Mouse (Mus musculus) forebrain, embryonic 10.5 days (tissue): ENCODE data around the gene Rprd1b. TPM values are rescaled to one million over a fixed set of nuclear protein-coding genes. Genes with fewer than 3 reads are reported as not detected.
A peak's percentile ranks its signal among the peaks of the same experiment; 100 is the strongest.

Source experiments
- DNase-seq: peaks from one replicate; pipeline ENCODE4 v3.0.0-alpha.2; 2017; ENCODE audit warnings: low spot score; ENCODE audit errors: extremely low spot score
- H3K27ac ChIP-seq: fragments of 300-500 bp; sonication (generic); 2 replicates; pipeline ENCODE4 v1.5.1; 2016; ENCODE audit warnings: mild to moderate bottlenecking
- H3K27me3 ChIP-seq: fragments of 300-500 bp; sonication (generic); 2 replicates; pipeline ENCODE4 v1.6.1; 2016; ENCODE audit warnings: mild to moderate bottlenecking; ENCODE audit not compliant: poor library complexity, severe bottlenecking
- H3K36me3 ChIP-seq: fragments of 300-500 bp; sonication (generic); replicated peaks from 2 replicates; pipeline ENCODE4 v1.6.1; 2016; ENCODE audit warnings: mild to moderate bottlenecking, moderate library complexity
- H3K4me1 ChIP-seq: fragments of 300-500 bp; sonication (generic); 2 replicates; pipeline ENCODE4 v1.6.1; 2016
- H3K4me3 ChIP-seq: fragments of 300-500 bp; sonication (generic); 2 replicates; pipeline ENCODE4 v1.5.1; 2016; ENCODE audit warnings: mild to moderate bottlenecking, moderate library complexity
- H3K9me3 ChIP-seq: fragments of 300-500 bp; sonication (generic); 2 replicates; pipeline ENCODE4 v1.6.1; 2016; ENCODE audit warnings: mild to moderate bottlenecking, moderate library complexity
- WGBS: fragments of 180-500 bp; shearing (Covaris S2); methylation state at CpG from one replicate; pipeline ENCODE4 v1.1.7; 2016; 5-methylcytosine and 5-hydroxymethylcytosine counted together
- polyA plus RNA-seq: library from polyadenylated mRNA; unstranded; fragments of >200 nt; fragmentation: Nextera tagmentation; extraction: Ambion mirVana; gene quantifications from 2 replicates; pipeline ENCODE4 v1.2.1, GENCODE M21; 2016

Rprd1b gene
- polyA plus RNA-seq, 1 experiment from 2014 or later: 59.3 TPM

DNA sequence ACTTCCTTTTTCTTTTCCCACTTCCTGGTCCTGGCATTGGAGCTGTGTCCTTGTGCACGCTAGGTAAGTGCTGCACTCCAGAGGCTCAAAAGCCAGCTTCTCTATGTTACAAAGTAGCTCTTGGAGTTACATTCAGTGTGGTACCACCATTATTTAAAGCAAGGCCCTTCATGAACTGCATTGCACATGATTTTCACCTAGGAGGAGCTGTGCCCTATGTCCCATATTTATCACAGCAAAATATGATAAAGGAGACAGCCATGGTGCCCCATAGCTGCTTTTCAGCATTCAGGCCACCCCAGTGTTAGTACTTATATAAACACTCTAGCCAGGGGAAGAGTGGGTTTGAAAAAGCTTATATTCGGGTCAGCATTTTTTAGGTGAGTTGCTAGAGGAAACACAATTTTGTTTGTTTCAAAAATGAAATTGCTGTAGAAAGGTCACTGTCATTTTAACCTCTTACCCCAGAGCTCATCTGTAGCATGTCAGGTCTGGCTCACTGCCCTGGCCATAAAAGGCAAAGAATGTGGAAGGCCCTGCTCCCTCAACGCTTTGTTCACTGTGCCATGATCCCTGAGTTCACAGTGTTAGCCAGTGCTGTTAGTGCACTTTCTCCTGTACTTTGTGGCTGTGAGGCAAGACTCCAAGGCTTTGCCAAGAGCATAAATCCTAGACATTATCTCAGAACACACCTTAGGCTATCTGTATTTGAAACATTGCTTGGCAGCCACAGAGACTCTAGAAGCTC is 42.8 kb downstream of the Rprd1b start:
- Histone ChIP-seq H3K27ac (no peak overlapping the region), H3K4me1 (peaks cover 2% of the 10 kb centered on the region; the same call in 1 of the 2 replicates), H3K9me3 (no peaks in the 10 kb centered on the region), H3K4me3 (no peak overlapping the region), H3K36me3 (peaks cover 94% of the 10 kb centered on the region), H3K27me3 (no peaks in the 10 kb centered on the region)
- DNase-seq: no peak
- WGBS: 95% methylated on average over 3 of the region's 3 CpGs

DNA sequence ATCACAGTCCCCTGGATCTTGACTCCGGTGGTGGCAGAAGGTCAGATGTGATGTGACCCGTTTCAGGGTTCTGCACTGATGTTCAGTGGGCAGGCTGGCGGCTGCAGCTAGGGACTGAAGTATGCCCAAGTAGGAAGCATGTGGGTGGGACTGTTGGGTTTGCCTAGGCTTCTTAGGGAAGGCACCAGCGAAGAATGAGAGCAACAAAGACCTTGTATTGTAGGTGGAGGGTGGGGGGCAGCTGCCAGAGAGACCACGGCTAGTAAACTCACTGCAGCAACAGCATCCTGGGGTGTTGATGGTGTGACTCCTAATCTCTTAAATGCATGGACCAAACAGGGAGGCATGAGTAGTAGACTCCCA is 43.3 kb downstream of the Rprd1b start:
- Histone ChIP-seq H3K4me1 (no peaks in the 10 kb centered on the region), H3K9me3 (no peaks in the 10 kb centered on the region), H3K36me3 (peaks cover 94% of the 10 kb centered on the region), H3K27me3 (no peaks in the 10 kb centered on the region), H3K27ac (no peak overlapping the region), H3K4me3 (no peak overlapping the region)
- 94% methylated on average over 5 of the region's 5 CpGs for WGBS
- no peak for DNase-seq

DNA sequence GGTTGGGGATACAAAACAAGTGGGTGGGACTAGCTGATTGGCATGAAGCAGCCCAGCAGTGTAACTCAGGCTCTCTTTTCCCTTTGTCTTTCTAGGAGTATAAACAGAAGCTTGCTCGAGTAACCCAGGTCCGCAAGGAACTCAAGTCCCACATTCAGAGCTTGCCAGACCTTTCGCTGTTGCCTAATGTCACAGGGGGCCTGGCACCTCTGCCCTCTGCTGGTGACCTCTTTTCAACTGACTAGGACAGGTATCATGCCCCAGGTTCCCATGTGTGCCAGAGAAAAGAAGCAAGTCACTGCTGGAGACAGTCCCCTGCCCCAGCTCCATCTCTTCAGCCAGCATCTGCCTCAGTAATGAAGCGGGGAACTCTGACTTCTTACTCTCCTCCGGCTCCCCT is 46.5 kb downstream of the Rprd1b start:
- H3K9me3 ChIP-seq: no peaks in the 10 kb centered on the region
- WGBS: 91% methylated on average over 5 of the region's 5 CpGs
- H3K27me3 ChIP-seq: no peaks in the 10 kb centered on the region
- no peak for DNase-seq
- peaks cover 86% of the 10 kb centered on the region for H3K36me3 ChIP-seq
- H3K27ac ChIP-seq: no peak overlapping the region
- H3K4me3 ChIP-seq: no peak overlapping the region
- peaks cover 14% of the 10 kb centered on the region for H3K4me1 ChIP-seq

DNA sequence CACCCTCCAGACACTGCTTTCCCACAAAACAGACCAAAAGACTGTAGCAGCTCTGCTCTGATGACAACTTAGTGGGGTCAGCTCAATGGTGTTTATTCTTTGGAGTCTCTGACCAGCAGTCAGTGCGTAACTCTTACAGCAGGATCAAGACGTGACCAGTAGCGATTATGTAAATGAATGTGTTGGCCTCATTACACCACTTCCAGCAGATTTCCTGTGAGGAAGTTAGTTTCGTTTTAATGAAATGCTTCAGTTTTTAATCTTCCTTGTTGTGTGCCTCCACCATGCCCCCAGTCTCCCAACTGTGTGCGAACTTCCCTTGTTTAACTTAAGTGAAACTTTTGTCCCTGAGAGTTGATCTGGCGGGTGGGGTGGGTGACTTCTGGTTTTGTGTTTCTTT is 48.4 kb downstream of the Rprd1b start:
- 88% methylated on average over 6 of the region's 6 CpGs for WGBS
- no peaks in the 10 kb centered on the region for H3K9me3 ChIP-seq
- H3K27me3 ChIP-seq: no peaks in the 10 kb centered on the region
- no peak overlapping the region for H3K4me3 ChIP-seq
- H3K27ac ChIP-seq: no peak overlapping the region
- no peak for DNase-seq
- peaks cover 67% of the 10 kb centered on the region for H3K36me3 ChIP-seq
- peaks cover 21% of the 10 kb centered on the region for H3K4me1 ChIP-seq

DNA sequence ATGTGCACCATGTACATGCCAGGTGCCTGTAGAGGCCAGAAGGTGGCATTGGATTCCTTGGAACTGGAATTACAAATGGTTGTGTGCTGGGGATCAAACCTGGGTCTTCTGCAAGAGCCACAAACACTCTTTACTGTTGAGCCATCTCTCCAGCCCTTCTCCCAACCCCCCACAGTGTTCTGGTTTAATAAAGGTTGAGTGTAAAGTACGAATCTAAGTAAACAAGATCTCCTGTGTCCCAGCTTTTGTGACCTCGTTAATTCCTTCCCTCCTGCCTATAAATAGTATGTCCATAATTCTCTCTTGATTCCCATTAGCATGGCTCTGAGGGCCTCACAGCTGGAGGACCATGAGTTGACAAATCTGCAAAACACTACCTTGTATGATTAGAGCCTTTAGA is 49.7 kb downstream of the Rprd1b start:
- Histone ChIP-seq H3K4me3 (no peak overlapping the region), H3K36me3 (peaks cover 54% of the 10 kb centered on the region), H3K4me1 (peaks cover 21% of the 10 kb centered on the region), H3K27ac (peak overlapping the region; percentile 30; the same call in 1 of the 2 replicates), H3K27me3 (no peaks in the 10 kb centered on the region), H3K9me3 (no peaks in the 10 kb centered on the region)
- no peak for DNase-seq
- 70% methylated on average over 2 of the region's 2 CpGs for WGBS

DNA sequence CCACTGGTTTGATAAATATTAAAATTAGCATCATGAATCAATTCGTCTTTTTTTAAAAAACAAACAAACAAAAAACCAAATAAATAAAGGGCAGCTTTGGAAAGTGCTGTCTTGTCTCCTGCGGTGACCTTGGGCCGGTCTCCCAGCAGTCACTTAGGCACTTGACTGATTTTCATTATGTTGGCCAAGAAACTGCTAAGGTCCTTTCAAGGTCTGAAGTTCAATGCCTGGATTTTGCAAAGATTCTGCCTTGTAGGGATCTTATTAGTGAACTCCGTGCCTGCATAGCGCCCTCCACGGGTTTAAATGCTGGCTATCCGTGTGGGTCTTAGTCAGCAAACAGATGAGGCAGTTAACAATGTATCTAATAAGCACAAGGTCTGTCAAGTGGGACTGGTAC is 50.7 kb downstream of the Rprd1b start:
- 73% methylated on average over 7 of the region's 7 CpGs for WGBS
- Histone ChIP-seq H3K27ac (no peak overlapping the region), H3K9me3 (no peaks in the 10 kb centered on the region), H3K4me1 (peaks cover 21% of the 10 kb centered on the region), H3K27me3 (no peaks in the 10 kb centered on the region), H3K36me3 (peaks cover 44% of the 10 kb centered on the region), H3K4me3 (no peak overlapping the region)
- DNase-seq: no peak

DNA sequence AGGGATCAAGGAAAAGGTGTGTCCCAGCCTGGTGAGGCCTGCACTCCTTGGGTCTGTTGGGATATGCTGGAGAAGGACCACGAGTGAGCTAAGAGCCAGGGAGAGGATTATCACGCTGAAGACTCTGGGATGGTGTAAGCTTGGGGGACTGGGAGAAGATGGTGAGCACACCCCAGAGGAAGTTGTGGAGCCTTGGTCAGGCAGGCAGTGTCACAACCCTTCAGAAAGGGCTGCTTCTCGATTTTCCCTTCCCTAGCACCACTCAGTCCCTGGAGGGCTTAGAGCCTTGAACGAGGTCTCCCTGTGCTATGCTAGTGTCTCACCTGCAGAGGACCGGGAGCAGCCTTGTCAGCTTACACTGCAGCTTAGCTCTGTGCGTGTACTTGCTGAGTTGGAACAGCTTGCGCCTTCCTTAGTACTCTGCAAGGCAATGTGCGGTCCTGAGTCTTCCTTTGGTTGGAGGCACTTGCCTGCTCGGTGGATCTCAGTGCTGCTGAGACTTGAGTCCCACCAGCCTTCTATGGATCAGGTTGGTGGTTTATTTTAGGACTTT is 51.6 kb downstream of the Rprd1b start:
- Histone ChIP-seq H3K9me3 (no peaks in the 10 kb centered on the region), H3K4me1 (peaks cover 26% of the 10 kb centered on the region), H3K27ac (peak overlapping the region; percentile 22; the same call in 1 of the 2 replicates), H3K4me3 (no peak overlapping the region), H3K27me3 (no peaks in the 10 kb centered on the region), H3K36me3 (peaks cover 35% of the 10 kb centered on the region)
- DNase-seq: no peak
- 67% methylated on average over 9 of the region's 9 CpGs for WGBS

DNA sequence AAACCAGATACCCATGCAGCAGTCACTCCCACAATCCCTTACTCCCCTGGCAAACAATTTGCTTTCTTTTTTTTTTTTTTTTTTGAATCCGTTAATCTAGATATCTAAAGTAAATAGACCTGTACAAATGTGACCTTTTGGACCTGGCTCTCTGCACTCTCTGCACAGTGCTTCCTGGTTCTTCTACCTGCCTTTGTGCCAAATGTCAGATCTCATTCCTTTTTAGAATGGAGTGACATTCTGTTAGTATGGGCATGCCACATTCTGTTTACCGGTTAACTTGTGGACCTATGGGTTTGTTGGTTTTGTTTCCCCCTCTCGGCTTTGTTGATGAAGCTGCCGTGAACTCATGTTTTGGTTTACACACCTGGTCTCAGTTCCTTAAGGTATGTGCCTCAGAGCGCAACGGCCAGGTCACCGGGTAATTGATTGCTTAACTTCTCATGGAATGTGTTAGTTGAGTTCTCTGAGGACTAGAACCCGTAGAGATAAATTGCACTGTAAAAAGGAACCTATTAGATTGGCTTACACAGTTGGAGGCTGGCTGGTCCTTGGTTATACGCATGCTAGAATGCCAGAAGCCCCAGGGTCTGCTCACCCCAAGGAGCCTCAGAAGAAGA is 52.4 kb downstream of the Rprd1b start:
- 88% methylated on average over 9 of the region's 9 CpGs for WGBS
- no peaks in the 10 kb centered on the region for H3K27me3 ChIP-seq
- peaks cover 27% of the 10 kb centered on the region for H3K36me3 ChIP-seq
- no peak for DNase-seq
- H3K27ac ChIP-seq: no peak overlapping the region
- no peak overlapping the region for H3K4me3 ChIP-seq
- peaks cover 28% of the 10 kb centered on the region for H3K4me1 ChIP-seq
- no peaks in the 10 kb centered on the region for H3K9me3 ChIP-seq

DNA sequence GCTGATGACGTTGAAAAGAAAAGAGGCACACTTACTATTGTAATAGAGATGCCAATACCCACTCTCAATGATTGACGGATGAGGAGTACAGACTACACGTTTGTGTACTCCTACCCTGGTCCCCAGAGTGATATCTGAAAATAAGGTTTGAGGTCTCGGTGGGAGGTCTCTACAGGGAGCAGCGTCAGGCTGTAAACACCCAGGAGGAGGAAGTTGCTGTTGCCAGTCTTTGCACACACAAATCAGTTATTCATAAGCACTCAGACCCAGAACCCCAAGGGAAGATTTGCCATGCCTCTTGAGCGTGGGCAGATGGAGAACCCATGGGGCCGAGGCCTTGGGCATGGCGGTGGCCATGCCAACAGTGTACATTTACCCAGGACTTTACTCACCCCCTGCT is 56.2 kb downstream of the Rprd1b start:
- DNase-seq: no peak
- Histone ChIP-seq H3K27me3 (no peaks in the 10 kb centered on the region), H3K4me1 (peaks cover 18% of the 10 kb centered on the region), H3K4me3 (no peak overlapping the region), H3K36me3 (no peaks in the 10 kb centered on the region), H3K27ac (no peak overlapping the region), H3K9me3 (no peaks in the 10 kb centered on the region)
- WGBS: 66% methylated on average over 8 of the region's 8 CpGs

DNA sequence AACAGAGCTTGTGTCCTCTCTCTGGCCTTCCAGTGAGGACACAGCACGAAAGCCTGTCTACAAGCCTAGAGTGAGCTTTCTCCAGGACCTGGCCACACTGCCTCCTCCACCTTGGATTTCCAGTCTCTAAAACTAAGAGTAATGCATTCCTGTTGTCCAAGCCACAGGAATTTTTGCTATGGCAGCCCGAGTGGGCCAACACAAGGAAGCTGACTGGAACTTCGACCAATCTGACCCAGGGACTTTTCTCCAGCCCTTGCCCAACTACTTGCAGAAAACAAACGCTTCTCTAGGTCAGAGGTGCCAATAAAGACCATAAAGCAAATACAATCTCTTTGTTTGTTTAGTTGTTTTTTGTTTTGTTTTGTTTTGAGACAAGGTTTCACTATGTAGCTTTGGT is 61.8 kb downstream of the Rprd1b start:
- DNase-seq: no peak
- Histone ChIP-seq H3K36me3 (no peaks in the 10 kb centered on the region), H3K27me3 (no peaks in the 10 kb centered on the region), H3K4me1 (peaks cover 9% of the 10 kb centered on the region; the same call in 1 of the 2 replicates), H3K9me3 (no peaks in the 10 kb centered on the region), H3K27ac (no peak overlapping the region), H3K4me3 (no peak overlapping the region)
- WGBS: 79% methylated on average over 4 of the region's 4 CpGs

DNA sequence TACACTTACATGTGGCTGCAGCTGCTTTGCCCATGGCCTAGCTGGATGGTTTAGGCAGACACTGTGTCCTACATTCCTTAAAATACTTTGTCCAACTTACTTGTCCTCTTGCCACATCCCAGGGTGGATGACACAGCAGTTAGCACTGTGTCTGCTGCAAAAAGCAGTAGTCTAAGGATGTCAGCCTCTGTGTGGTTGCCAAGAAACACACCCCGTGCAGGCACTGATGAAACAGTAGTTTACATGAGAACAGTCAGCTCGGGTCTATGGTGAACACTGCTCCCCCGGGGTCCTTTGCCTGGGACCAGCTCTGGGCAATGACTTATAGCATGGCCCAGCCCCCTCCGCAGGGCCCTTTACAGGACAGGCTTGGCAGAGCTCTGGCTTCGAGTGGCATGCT is 65.0 kb downstream of the Rprd1b start:
- no peak overlapping the region for H3K27ac ChIP-seq
- no peak for DNase-seq
- no peaks in the 10 kb centered on the region for H3K36me3 ChIP-seq
- H3K4me1 ChIP-seq: peaks cover 15% of the 10 kb centered on the region
- WGBS: 67% methylated on average over 5 of the region's 5 CpGs
- no peaks in the 10 kb centered on the region for H3K27me3 ChIP-seq
- H3K9me3 ChIP-seq: no peaks in the 10 kb centered on the region
- no peak overlapping the region for H3K4me3 ChIP-seq

DNA sequence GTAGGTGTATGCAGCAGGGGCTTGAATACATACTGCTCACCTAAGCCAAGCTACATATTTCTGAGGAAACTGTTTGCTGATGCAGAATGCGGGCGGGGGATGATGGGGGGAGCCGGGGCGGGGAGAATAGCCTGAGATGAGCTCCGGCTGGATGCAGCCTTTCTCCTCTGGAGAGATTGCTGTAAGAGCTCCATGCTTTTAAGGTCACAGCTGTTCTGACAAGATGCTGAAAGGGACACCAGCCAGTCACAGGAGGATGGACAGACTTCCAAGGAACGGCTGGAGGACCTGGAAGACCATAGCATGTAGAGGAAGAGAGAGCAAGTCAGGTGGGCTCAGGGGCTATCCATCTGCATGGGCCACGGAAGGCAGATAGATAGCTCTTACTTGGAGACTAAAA is 66.0 kb downstream of the Rprd1b start:
- no peak overlapping the region for H3K4me3 ChIP-seq
- no peak for DNase-seq
- H3K36me3 ChIP-seq: no peaks in the 10 kb centered on the region
- 86% methylated on average over 7 of the region's 7 CpGs for WGBS
- H3K27ac ChIP-seq: 0 out of 2 replicates have a peak overlapping the region, but pooled peaks have one; percentile 11
- H3K4me1 ChIP-seq: peaks cover 15% of the 10 kb centered on the region
- no peaks in the 10 kb centered on the region for H3K27me3 ChIP-seq
- no peaks in the 10 kb centered on the region for H3K9me3 ChIP-seq

DNA sequence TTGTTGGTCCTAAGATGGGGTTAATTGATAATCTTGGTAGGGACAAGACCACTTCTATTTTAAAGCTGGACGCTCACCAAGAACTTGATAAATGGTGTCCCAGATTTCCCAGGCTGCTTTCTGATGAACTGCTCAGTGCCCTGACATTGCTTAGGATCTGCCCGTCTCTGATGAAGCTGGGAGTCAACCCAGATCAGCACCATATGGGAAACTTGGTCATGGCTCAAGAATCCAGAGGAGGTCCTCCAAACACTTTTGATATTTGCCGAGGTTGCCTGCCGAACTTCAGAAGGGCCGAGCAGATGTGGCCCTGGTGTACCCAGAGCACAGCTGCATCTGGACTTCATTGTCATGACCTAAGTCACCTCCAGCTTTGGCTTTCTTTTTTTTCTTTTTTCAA is 66.5 kb downstream of the Rprd1b start:
- Histone ChIP-seq H3K4me1 (peaks cover 15% of the 10 kb centered on the region), H3K4me3 (no peak overlapping the region), H3K9me3 (no peaks in the 10 kb centered on the region), H3K27me3 (no peaks in the 10 kb centered on the region), H3K27ac (no peak overlapping the region), H3K36me3 (no peaks in the 10 kb centered on the region)
- WGBS: 77% methylated on average over 5 of the region's 5 CpGs
- no peak for DNase-seq
